Mouse (Mus musculus) mammary gland, adult 2 months (tissue): ENCODE results near the gene Ncf4. TPM values are rescaled to one million over a fixed set of nuclear protein-coding genes. Genes with fewer than 3 reads are reported as not detected.

Source experiments
- polyA plus RNA-seq: library from polyadenylated mRNA; depleted of rRNA; stranded (reverse); fragments of >200 nt; gene quantifications from 2 replicates; pipeline ENCODE4 v1.2.3, GENCODE M21; 2012; ENCODE audit warnings: low replicate concordance; rRNA removed

Ncf4 gene
- 31.1 and 41.5 TPM in 2 replicates for polyA plus RNA-seq

GRCm38 (mm10) chr15:78244695-78245492, at the start of gene Ncf4:
Ncf4 (plus strand) TSS chr15:78244801.

GRCm38 (mm10) chr15:78206312-78206711, 38.3 kb upstream of the Ncf4 start, which contains the start of gene Pvalb:
Pvalb (minus strand) TSS chr15:78206400.

GRCm38 (mm10) chr15:78305341-78305933, 60.8 kb downstream of the Ncf4 start, which contains the start of gene Csf2rb2:
Csf2rb2 (minus strand) TSS chr15:78305721.

Other genes starting within 250 kb of the Ncf4 start
- gene Cacng2, start 124.8 kb upstream of the Ncf4 start, polyA plus RNA-seq, result not detected in 2 replicates
- 45.2 and 65.7 TPM in 2 replicates for gene Ift27, start 70.7 kb upstream of the Ncf4 start, polyA plus RNA-seq
- gene Pvalb, start 38.4 kb upstream of the Ncf4 start, polyA plus RNA-seq, result 0.19 and 1,004 TPM in 2 replicates
- 55.3 and 56.9 TPM in 2 replicates for gene Csf2rb2, start 60.9 kb downstream of the Ncf4 start, polyA plus RNA-seq
- gene Csf2rb, start 81.0 kb downstream of the Ncf4 start, polyA plus RNA-seq, result 74.1 and 78.6 TPM in 2 replicates
- gene Tex33, start 151.1 kb downstream of the Ncf4 start, polyA plus RNA-seq, result not detected in 2 replicates
- gene Tst, start 161.1 kb downstream of the Ncf4 start, polyA plus RNA-seq, result 116 and 135 TPM in 2 replicates
- gene Mpst, start 161.6 kb downstream of the Ncf4 start, polyA plus RNA-seq, result 224 and 360 TPM in 2 replicates
- 221 and 397 TPM in 2 replicates for gene Kctd17, start 183.8 kb downstream of the Ncf4 start, polyA plus RNA-seq
- gene Tmprss6, start 223.8 kb downstream of the Ncf4 start, polyA plus RNA-seq, result 1.8 and 3.1 TPM in 2 replicates